Mouse (Mus musculus): ENCODE results near the gene Olfr623.

GRCm38 (mm10) chr7:103712024-103712423, 48.5 kb upstream of the Olfr623 start:
- TF ChIP-seq CTCF (IDR thresholded peaks at IDR 0.05; ENCODE audit: control insufficient read depth, insufficient read depth, insufficient read length): no peak
- no peak for TF ChIP-seq USF1 (IDR thresholded peaks at IDR 0.05; ENCODE audit: low read depth)
- no peak for TF ChIP-seq MYOG (IDR thresholded peaks at IDR 0.05; ENCODE audit: control insufficient read depth, extremely low read depth, insufficient read length)
- no peak for TF ChIP-seq FOSL1 (IDR thresholded peaks at IDR 0.05; ENCODE audit: insufficient read depth, low read length, poor library complexity, severe bottlenecking)
- no peak for TF ChIP-seq MAX (IDR thresholded peaks at IDR 0.05)
- no peak for TF ChIP-seq MYOD1 (IDR thresholded peaks at IDR 0.05; ENCODE audit: control insufficient read depth, insufficient read length, low read depth)
